ENCODE assay signal across 26 mouse cellular contexts in genomic region chr5:100175582-100175981, GRCm38 (mm10). TPM values are rescaled to one million over a fixed set of nuclear protein-coding genes. Genes with fewer than 3 reads are reported as not detected.
A peak's percentile ranks its signal among the peaks of the same experiment; 100 is the strongest.
DNase-seq lines count a peak whose midpoint lies in the region; ATAC-seq lines count a peak whose summit lies in the region.
"Had no signal": no experiment of that assay in that cellular context is flagged by ENCODE, and none has a peak within 500 bp of the region (broad histone marks: within the 10 kb centered on the region; RNA-seq: fewer than 3 reads in every experiment).

No protein-coding gene starts in this region.

- no peak overlapping the region for H3K4me3 ChIP-seq in embryonic facial prominence, embryonic 14.5 days (ENCODE audit: low read depth, low read length)
- H3K4me3 ChIP-seq in embryonic facial prominence, embryonic 10.5 days: no peak overlapping the region
- no peak overlapping the region for H3K4me3 ChIP-seq in hindbrain, embryonic 14.5 days (replicated peaks; ENCODE audit: low read length)
- no peak overlapping the region for H3K4me3 ChIP-seq in hindbrain, embryonic 10.5 days
- H3K4me3 ChIP-seq: embryonic facial prominence, embryonic 13.5 days; heart, embryonic 15.5 days; limb, embryonic 15.5 days; liver, embryonic 15.5 days; lung, embryonic 15.5 days; megakaryocyte, embryonic 14.5 days had no signal

- no peaks in the 10 kb centered on the region for H3K27me3 ChIP-seq in embryonic facial prominence, embryonic 14.5 days (replicated peaks; ENCODE audit: control insufficient read depth, insufficient read depth, low read length)
- no peaks in the 10 kb centered on the region; the same call in 1 of the 2 replicates for H3K27me3 ChIP-seq in embryonic facial prominence, embryonic 10.5 days (replicated peaks; ENCODE audit: low read depth, poor library complexity, severe bottlenecking)
- no peaks in the 10 kb centered on the region for H3K27me3 ChIP-seq in hindbrain, embryonic 14.5 days (ENCODE audit: control insufficient read depth, insufficient read depth, low read length)
- H3K27me3 ChIP-seq in hindbrain, embryonic 10.5 days (ENCODE audit: insufficient read depth, poor library complexity, severe bottlenecking): peaks cover 41% of the 10 kb centered on the region
- H3K27me3 ChIP-seq: embryonic facial prominence, embryonic 13.5 days; heart, embryonic 15.5 days; limb, embryonic 15.5 days; liver, embryonic 15.5 days; lung, embryonic 15.5 days had no signal

- no peak overlapping the region for H3K4me2 ChIP-seq in embryonic facial prominence, embryonic 14.5 days (ENCODE audit: low read depth, low read length)
- H3K4me2 ChIP-seq in hindbrain, embryonic 14.5 days (replicated peaks): no peak overlapping the region
- H3K4me2 ChIP-seq: embryonic facial prominence, embryonic 13.5 days; heart, embryonic 15.5 days; limb, embryonic 15.5 days; liver, embryonic 15.5 days; lung, embryonic 15.5 days had no signal

- no peak overlapping the region for H3K27ac ChIP-seq in embryonic facial prominence, embryonic 14.5 days (replicated peaks; ENCODE audit: low read depth, low read length)
- no peak overlapping the region for H3K27ac ChIP-seq in embryonic facial prominence, embryonic 10.5 days (replicated peaks)
- H3K27ac ChIP-seq in hindbrain, embryonic 14.5 days: no peak overlapping the region
- no peak overlapping the region for H3K27ac ChIP-seq in hindbrain, embryonic 10.5 days
- H3K27ac ChIP-seq: embryonic facial prominence, embryonic 13.5 days; heart, embryonic 15.5 days; limb, embryonic 15.5 days; liver, embryonic 15.5 days; lung, embryonic 15.5 days had no signal

- no peak for DNase-seq in embryonic facial prominence, embryonic 14.5 days (ENCODE audit: low spot score)
- DNase-seq in embryonic facial prominence, embryonic 10.5 days (ENCODE audit: low spot score): no peak
- DNase-seq in hindbrain, embryonic 14.5 days (ENCODE audit: low spot score): no peak
- DNase-seq in hindbrain, embryonic 10.5 days (ENCODE audit: low spot score): no peak
- DNase-seq in left cerebral cortex, postnatal 4 days: peak; percentile 27
- DNase-seq in left cerebral cortex, postnatal 14 days (ENCODE audit: low spot score in 2 of 2): no peak
- DNase-seq in thymus, postnatal 10 days (ENCODE audit: low spot score in 2 of 2): no peak
- DNase-seq: adrenal gland, postnatal 25 days; cerebellum, adult 9-10 months; gastrocnemius, postnatal 36 days; kidney, adult 9 months; kidney, postnatal 14 days; layer of hippocampus, postnatal 36 days; lung, postnatal 36 days; right cerebral cortex, postnatal 25 days; spleen, adult 18-20 months; thymus, postnatal 14 days had no signal

- H3K9me3 ChIP-seq in embryonic facial prominence, embryonic 14.5 days (ENCODE audit: control insufficient read depth, low read length): no peaks in the 10 kb centered on the region
- H3K9me3 ChIP-seq in embryonic facial prominence, embryonic 10.5 days: no peaks in the 10 kb centered on the region
- H3K9me3 ChIP-seq in hindbrain, embryonic 14.5 days (ENCODE audit: control insufficient read depth, low read length): no peaks in the 10 kb centered on the region
- H3K9me3 ChIP-seq in hindbrain, embryonic 10.5 days: no peaks in the 10 kb centered on the region
- H3K9me3 ChIP-seq: embryonic facial prominence, embryonic 13.5 days; heart, embryonic 15.5 days; limb, embryonic 15.5 days; liver, embryonic 15.5 days; lung, embryonic 15.5 days had no signal

- H3K9ac ChIP-seq in embryonic facial prominence, embryonic 14.5 days (ENCODE audit: low read depth, low read length): no peak overlapping the region
- H3K9ac ChIP-seq in hindbrain, embryonic 14.5 days: no peak overlapping the region
- H3K9ac ChIP-seq: embryonic facial prominence, embryonic 13.5 days; heart, embryonic 15.5 days; limb, embryonic 15.5 days; liver, embryonic 15.5 days; lung, embryonic 15.5 days had no signal

- peak; percentile 22; the same call in 1 of the 2 replicates for ATAC-seq in embryonic facial prominence, embryonic 14.5 days (ENCODE audit: low read depth)
- ATAC-seq in hindbrain, embryonic 14.5 days (ENCODE audit: low FRiP score): 0 out of 2 replicates have a peak, but pooled peaks have one; percentile 41
- ATAC-seq: CD4-positive, CD25-positive, alpha-beta regulatory T cell, adult 4 months; intestine, embryonic 16.5 days had no signal

- 73% methylated on average over 5 of the region's 7 CpGs for WGBS in embryonic facial prominence, embryonic 14.5 days
- WGBS in embryonic facial prominence, embryonic 10.5 days: 80% methylated on average over 7 of the region's 7 CpGs
- 61% methylated on average over 7 of the region's 7 CpGs for WGBS in hindbrain, embryonic 14.5 days
- WGBS in hindbrain, embryonic 10.5 days: 74% methylated on average over 7 of the region's 7 CpGs

- no peaks in the 10 kb centered on the region for H3K36me3 ChIP-seq in embryonic facial prominence, embryonic 14.5 days (ENCODE audit: control insufficient read depth, insufficient read depth, low read length)
- H3K36me3 ChIP-seq in embryonic facial prominence, embryonic 10.5 days (replicated peaks): no peaks in the 10 kb centered on the region
- no peaks in the 10 kb centered on the region for H3K36me3 ChIP-seq in hindbrain, embryonic 14.5 days (replicated peaks; ENCODE audit: control insufficient read depth, insufficient read depth)
- no peaks in the 10 kb centered on the region for H3K36me3 ChIP-seq in hindbrain, embryonic 10.5 days
- H3K36me3 ChIP-seq: embryonic facial prominence, embryonic 13.5 days; heart, embryonic 15.5 days; limb, embryonic 15.5 days; liver, embryonic 15.5 days; lung, embryonic 15.5 days had no signal

- H3K4me1 ChIP-seq in embryonic facial prominence, embryonic 14.5 days (ENCODE audit: control insufficient read depth, insufficient read depth, low read length): no peaks in the 10 kb centered on the region
- peaks cover 3% of the 10 kb centered on the region; the same call in 1 of the 2 replicates for H3K4me1 ChIP-seq in embryonic facial prominence, embryonic 10.5 days
- 0 out of 2 replicates have a peak, but pooled peaks cover 13% of the 10 kb centered on the region for H3K4me1 ChIP-seq in hindbrain, embryonic 14.5 days (replicated peaks; ENCODE audit: control insufficient read depth, insufficient read depth, low read length)
- H3K4me1 ChIP-seq in hindbrain, embryonic 10.5 days (replicated peaks): peaks cover 18% of the 10 kb centered on the region
- H3K4me1 ChIP-seq: embryonic facial prominence, embryonic 13.5 days; limb, embryonic 15.5 days; liver, embryonic 15.5 days had no signal

- intact Hi-C loops in left cerebral cortex, postnatal 4 days (cut with DNase I): no loop called here
- intact Hi-C loops in left cerebral cortex, postnatal 14 days (cut with DNase I): no loop called here

RNA-seq across cellular contexts. Expression of gene Tmem150c, which starts 16.0 kb away (rescaled TPM):
- 5.2 and 6.5 TPM in 2 replicates for polyA plus RNA-seq in embryonic facial prominence, embryonic 14.5 days (2014; fragmentation: Nextera tagmentation; extraction: Ambion mirVana)
- polyA plus RNA-seq in embryonic facial prominence, embryonic 10.5 days (2016; fragmentation: Nextera tagmentation; extraction: Ambion mirVana): 1.3 and 1.7 TPM in 2 replicates
- polyA plus RNA-seq in hindbrain, embryonic 14.5 days (2014; fragmentation: Nextera tagmentation; extraction: Ambion mirVana): 24.2 and 26.8 TPM in 2 replicates
- 3.2 and 3.8 TPM in 2 replicates for polyA plus RNA-seq in hindbrain, embryonic 10.5 days (2016; fragmentation: Nextera tagmentation; extraction: Ambion mirVana)
- 100 to 1,000 TPM; 101 to 108 TPM for total RNA-seq in left cerebral cortex, postnatal 4 days (2021)
- 10 to 100 TPM; 46.2 to 48.8 TPM for total RNA-seq in left cerebral cortex, postnatal 14 days (2021)
- total RNA-seq: hematopoietic stem cell, adult 5-6 weeks had no signal
- polyA plus RNA-seq: CD4-positive, CD25-positive, alpha-beta regulatory T cell, adult 4 months had no signal
